Mouse (Mus musculus): ENCODE results near the gene Palm2.
A peak's percentile ranks its signal among the peaks of the same experiment; 100 is the strongest.

GRCm38 (mm10) chr4:57565811-57566210, 131.8 kb downstream of the Palm2 start:
- 0 out of 2 replicates have a peak, but pooled peaks have one; percentile 11 for TF ChIP-seq CTCF (IDR thresholded peaks at IDR 0.05; ENCODE audit: control insufficient read depth, insufficient read depth, low read length)
- no peak for TF ChIP-seq POLR2A (IDR thresholded peaks at IDR 0.05; ENCODE audit: borderline replicate concordance, control insufficient read depth, low read depth, low read length)
